Mouse (Mus musculus): ENCODE measurements around the gene Ampd1.

GRCm38 (mm10) chr3:103101909-103102308 lies 28.1 kb downstream of the Ampd1 start:
- TF ChIP-seq POLR2A (IDR thresholded peaks at IDR 0.05; ENCODE audit: low read depth, low read length) = no peak
- no peak for TF ChIP-seq CTCF (IDR thresholded peaks at IDR 0.05; ENCODE audit: borderline replicate concordance, insufficient read depth, low read length)
